Mouse (Mus musculus): ENCODE results near the gene Lsm3.

DNA sequence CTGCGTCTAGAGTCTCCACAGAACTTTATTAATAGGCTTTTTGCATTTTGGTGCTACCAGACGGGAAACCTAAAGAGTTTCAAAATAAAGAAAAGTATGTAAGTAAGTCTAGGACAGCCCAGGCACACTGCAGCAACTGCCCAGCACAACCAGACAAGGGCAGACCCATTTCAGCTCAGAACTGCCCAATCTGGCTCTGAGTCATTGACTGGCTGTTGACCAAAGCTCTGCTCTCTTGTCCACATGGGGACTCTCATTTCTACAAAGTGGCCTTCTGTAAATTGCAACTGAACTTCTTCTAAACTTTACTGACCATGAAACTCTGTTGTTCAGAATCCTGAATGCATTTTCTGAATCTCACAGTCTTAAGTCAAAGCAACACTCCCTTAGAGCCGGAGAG, 19.5 kb downstream of the Lsm3 start:
- TF ChIP-seq FLI1 (IDR thresholded peaks at IDR 0.05; ENCODE audit: low read length) (no peak), GATA1 (IDR thresholded peaks at IDR 0.05; ENCODE audit: borderline replicate concordance, low read length) (no peak)

Data from megakaryocyte, embryonic 14.5 days (primary cell).